Mouse (Mus musculus): ENCODE data around the gene Msl1. TPM values are rescaled to one million over a fixed set of nuclear protein-coding genes. Genes with fewer than 3 reads are reported as not detected.

Msl1 gene
- 32.7 and 35.3 TPM in 2 replicates for polyA plus RNA-seq (2016; fragmentation: Nextera tagmentation; extraction: Ambion mirVana)

- WGBS = 1% methylated on average over 69 of the region's 89 CpGs
- peak; percentile 23 for ATAC-seq (ENCODE audit: insufficient number of reproducible peaks, insufficient read depth, low FRiP score, low TSS enrichment, low read depth)
- Histone ChIP-seq H3K4me1 (replicated peaks) (peaks cover 29% of the 10 kb centered on the region), H3K27ac (peak within 1 kb of the TSS; percentile 100), H3K27me3 (no peaks in the 10 kb centered on the region), H3K36me3 (peaks cover 27% of the 10 kb centered on the region), H3K4me2 (peak within 1 kb of the TSS; percentile 99), H3K9ac (replicated peaks) (peak within 1 kb of the TSS; percentile 100), H3K4me3 (replicated peaks) (peak within 1 kb of the TSS; percentile 100), H3K9me3 (no peaks in the 10 kb centered on the region)
Measured at GRCm38 (mm10) chr11:98795015-98795713, at the start of gene Msl1. Gene Msl1 (plus strand): TSS chr11:98795516.

GRCm38 (mm10) chr11:98745932-98746853 is 49.1 kb upstream of the Msl1 start:
- no peak overlapping the region for H3K4me3 ChIP-seq (replicated peaks)
- H3K4me2 ChIP-seq = peak overlapping the region; percentile 55; the same call in 1 of the 2 replicates
- no peaks in the 10 kb centered on the region for H3K27me3 ChIP-seq
- H3K27ac ChIP-seq = no peak overlapping the region
- no peaks in the 10 kb centered on the region for H3K36me3 ChIP-seq
- H3K9ac ChIP-seq (replicated peaks) = no peak overlapping the region
- H3K4me1 ChIP-seq (replicated peaks) = peaks cover 86% of the 10 kb centered on the region
- ATAC-seq (ENCODE audit: insufficient number of reproducible peaks, insufficient read depth, low FRiP score, low TSS enrichment, low read depth) = no peak
- H3K9me3 ChIP-seq = no peaks in the 10 kb centered on the region
- WGBS = 43% methylated on average over 12 of the region's 12 CpGs

GRCm38 (mm10) chr11:98746855-98747693 is 48.2 kb upstream of the Msl1 start:
- Histone ChIP-seq H3K9ac (replicated peaks) (peak overlapping the region; percentile 14; the same call in 1 of the 2 replicates), H3K27ac (peak overlapping the region; percentile 78)

GRCm38 (mm10) chr11:98747804-98748505 is 47.4 kb upstream of the Msl1 start:
- 0 out of 2 replicates have a peak overlapping the region, but pooled peaks have one; percentile 0 for H3K4me3 ChIP-seq (replicated peaks)
- ATAC-seq (ENCODE audit: insufficient number of reproducible peaks, insufficient read depth, low FRiP score, low TSS enrichment, low read depth) = no peak
- no peaks in the 10 kb centered on the region for H3K9me3 ChIP-seq
- peak overlapping the region; percentile 55 for H3K4me2 ChIP-seq
- peak overlapping the region; percentile 47; the same call in 1 of the 2 replicates for H3K9ac ChIP-seq (replicated peaks)
- peak overlapping the region; percentile 78 for H3K27ac ChIP-seq
- 24% methylated on average over 6 of the region's 6 CpGs for WGBS
- no peaks in the 10 kb centered on the region for H3K36me3 ChIP-seq
- no peaks in the 10 kb centered on the region for H3K27me3 ChIP-seq
- H3K4me1 ChIP-seq (replicated peaks) = peaks cover 96% of the 10 kb centered on the region

More at GRCm38 (mm10) chr11:98746855-98747693, 48.2 kb upstream of the Msl1 start:
- peak; percentile 64; the same call in 1 of the 2 replicates for ATAC-seq (ENCODE audit: insufficient number of reproducible peaks, insufficient read depth, low FRiP score, low TSS enrichment, low read depth)
- 6% methylated on average over 19 of the region's 19 CpGs for WGBS
- Histone ChIP-seq H3K4me2 (peak overlapping the region; percentile 55), H3K27me3 (no peaks in the 10 kb centered on the region), H3K36me3 (no peaks in the 10 kb centered on the region), H3K4me1 (replicated peaks) (peaks cover 93% of the 10 kb centered on the region), H3K9me3 (no peaks in the 10 kb centered on the region), H3K4me3 (replicated peaks) (peak overlapping the region; percentile 24)

- no peaks in the 10 kb centered on the region for H3K27me3 ChIP-seq
- peaks cover 7% of the 10 kb centered on the region; the same call in 1 of the 2 replicates for H3K36me3 ChIP-seq
- ATAC-seq (ENCODE audit: insufficient number of reproducible peaks, insufficient read depth, low FRiP score, low TSS enrichment, low read depth) = no peak
- no peaks in the 10 kb centered on the region for H3K9me3 ChIP-seq
- peak overlapping the region; percentile 78 for H3K27ac ChIP-seq
- H3K4me1 ChIP-seq (replicated peaks) = peaks cover 88% of the 10 kb centered on the region
- peak overlapping the region; percentile 55 for H3K4me2 ChIP-seq
- WGBS = 24% methylated on average over 15 of the region's 15 CpGs
- H3K4me3 ChIP-seq (replicated peaks) = no peak overlapping the region
- H3K9ac ChIP-seq (replicated peaks) = 0 out of 2 replicates have a peak overlapping the region, but pooled peaks have one; percentile 12
Measured at GRCm38 (mm10) chr11:98748506-98749416, 46.6 kb upstream of the Msl1 start.

GRCm38 (mm10) chr11:98749716-98750115 is 45.6 kb upstream of the Msl1 start:
- peak overlapping the region; percentile 55; the same call in 1 of the 2 replicates for H3K4me2 ChIP-seq

GRCm38 (mm10) chr11:98750351-98751201 is 44.7 kb upstream of the Msl1 start:
- 0 out of 2 replicates have a peak overlapping the region, but pooled peaks have one; percentile 40 for H3K9ac ChIP-seq (replicated peaks)
- peak overlapping the region; percentile 32 for H3K4me2 ChIP-seq
- H3K4me1 ChIP-seq (replicated peaks) = peaks cover 82% of the 10 kb centered on the region
- ATAC-seq (ENCODE audit: insufficient number of reproducible peaks, insufficient read depth, low FRiP score, low TSS enrichment, low read depth) = no peak
- H3K4me3 ChIP-seq (replicated peaks) = no peak overlapping the region
- H3K36me3 ChIP-seq = peaks cover 19% of the 10 kb centered on the region; the same call in 1 of the 2 replicates
- H3K9me3 ChIP-seq = no peaks in the 10 kb centered on the region
- H3K27me3 ChIP-seq = no peaks in the 10 kb centered on the region
- peak overlapping the region; percentile 80 for H3K27ac ChIP-seq
- WGBS = 48% methylated on average over 17 of the region's 17 CpGs

More at GRCm38 (mm10) chr11:98749716-98750115, 45.6 kb upstream of the Msl1 start:
- H3K36me3 ChIP-seq = peaks cover 14% of the 10 kb centered on the region; the same call in 1 of the 2 replicates
- 0 out of 2 replicates have a peak overlapping the region, but pooled peaks have one; percentile 12 for H3K9ac ChIP-seq (replicated peaks)
- no peak for ATAC-seq (ENCODE audit: insufficient number of reproducible peaks, insufficient read depth, low FRiP score, low TSS enrichment, low read depth)
- no peak overlapping the region for H3K4me3 ChIP-seq (replicated peaks)
- H3K4me1 ChIP-seq (replicated peaks) = peaks cover 87% of the 10 kb centered on the region
- H3K27ac ChIP-seq = peak overlapping the region; percentile 80
- WGBS = 41% methylated on average over 5 of the region's 5 CpGs
- no peaks in the 10 kb centered on the region for H3K27me3 ChIP-seq
- H3K9me3 ChIP-seq = no peaks in the 10 kb centered on the region

- Histone ChIP-seq H3K27ac (peak overlapping the region; percentile 80), H3K4me3 (replicated peaks) (no peak overlapping the region), H3K9me3 (no peaks in the 10 kb centered on the region), H3K36me3 (peaks cover 26% of the 10 kb centered on the region; the same call in 1 of the 2 replicates), H3K4me1 (replicated peaks) (peaks cover 75% of the 10 kb centered on the region), H3K4me2 (peak overlapping the region; percentile 32; the same call in 1 of the 2 replicates), H3K27me3 (no peaks in the 10 kb centered on the region), H3K9ac (replicated peaks) (peak overlapping the region; percentile 40)
- WGBS = 48% methylated on average over 6 of the region's 6 CpGs
- ATAC-seq (ENCODE audit: insufficient number of reproducible peaks, insufficient read depth, low FRiP score, low TSS enrichment, low read depth) = no peak
Measured at GRCm38 (mm10) chr11:98751221-98751782, 44.0 kb upstream of the Msl1 start.
